Mouse (Mus musculus): ENCODE results near the gene Pcdh18. TPM values are rescaled to one million over a fixed set of nuclear protein-coding genes. Genes with fewer than 3 reads are reported as not detected.

Pcdh18 gene
- polyA plus RNA-seq, 1 experiment from 2014 or later = 46.2 TPM

GRCm38 (mm10) chr3:49755986-49756845 lies 909 bp downstream of the Pcdh18 start:
- 2% methylated on average over 36 of the region's 36 CpGs for WGBS
- Histone ChIP-seq H3K4me3 (ENCODE audit: low read length) (peak overlapping the region; percentile 75), H3K9me3 (ENCODE audit: low read length) (no peaks in the 10 kb centered on the region), H3K27me3 (ENCODE audit: insufficient read depth, low read length) (no peaks in the 10 kb centered on the region), H3K4me1 (ENCODE audit: insufficient read depth, low read length) (peaks cover 3% of the 10 kb centered on the region; the same call in 1 of the 2 replicates), H3K36me3 (ENCODE audit: insufficient read depth, low read length) (peaks cover 22% of the 10 kb centered on the region), H3K9ac (replicated peaks; ENCODE audit: low read length) (peak overlapping the region; percentile 89), H3K27ac (ENCODE audit: low read length) (peak overlapping the region; percentile 93), H3K4me2 (replicated peaks; ENCODE audit: low read depth, low read length) (peak overlapping the region; percentile 70)
- ATAC-seq (ENCODE audit: low FRiP score, low TSS enrichment) = no peak

GRCm38 (mm10) chr3:49752766-49753165 lies 4.4 kb downstream of the Pcdh18 start:
- H3K4me1 ChIP-seq (ENCODE audit: insufficient read depth, low read length) = no peaks in the 10 kb centered on the region
- ATAC-seq (ENCODE audit: low FRiP score, low TSS enrichment) = no peak
- no peaks in the 10 kb centered on the region for H3K9me3 ChIP-seq (ENCODE audit: low read length)
- peak overlapping the region; percentile 70 for H3K4me2 ChIP-seq (replicated peaks; ENCODE audit: low read depth, low read length)
- H3K36me3 ChIP-seq (ENCODE audit: insufficient read depth, low read length) = peaks cover 46% of the 10 kb centered on the region
- H3K27me3 ChIP-seq (ENCODE audit: insufficient read depth, low read length) = no peaks in the 10 kb centered on the region
- H3K27ac ChIP-seq (ENCODE audit: low read length) = no peak overlapping the region
- H3K4me3 ChIP-seq (ENCODE audit: low read length) = peak overlapping the region; percentile 75
- WGBS = 85% methylated on average over 4 of the region's 4 CpGs
- H3K9ac ChIP-seq (replicated peaks; ENCODE audit: low read length) = peak overlapping the region; percentile 59

DNA sequence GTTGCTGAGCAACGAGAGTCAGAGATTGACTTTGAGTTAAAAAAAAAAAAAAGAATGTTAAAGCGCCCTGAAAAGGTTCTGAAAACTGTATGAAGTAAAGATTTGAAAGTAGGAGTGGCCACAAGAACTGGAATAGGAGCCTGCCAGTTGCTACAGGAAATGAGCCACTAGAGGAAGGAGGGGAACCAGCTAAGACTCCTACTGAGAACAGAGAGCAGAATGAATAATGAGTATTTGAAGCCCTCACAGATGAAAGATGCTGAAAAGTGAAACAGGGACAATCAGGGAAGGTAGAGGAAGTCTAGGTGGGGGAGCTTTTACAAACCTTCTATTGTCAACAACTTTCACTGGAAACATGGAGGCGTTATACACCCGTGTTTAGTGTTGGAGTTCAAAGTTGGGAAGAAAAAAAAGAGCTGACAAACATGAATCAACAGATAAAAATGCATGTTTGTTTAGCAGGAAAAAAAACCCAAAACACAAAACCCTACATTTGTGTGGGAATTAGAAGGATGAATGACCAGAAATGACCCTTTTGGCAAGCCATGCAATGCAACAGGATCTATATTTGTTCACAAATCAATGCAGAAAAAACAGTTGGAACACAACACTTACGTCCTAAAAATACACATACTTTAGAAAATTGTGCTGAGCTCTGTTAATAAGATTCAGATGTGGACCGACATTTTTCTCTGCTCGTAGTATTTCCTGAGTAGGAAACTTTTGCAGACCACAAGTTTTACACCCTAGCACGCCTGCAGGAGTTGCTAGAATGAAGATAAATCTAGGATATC lies 7.4 kb downstream of the Pcdh18 start:
- H3K36me3 ChIP-seq (ENCODE audit: insufficient read depth, low read length) = peaks cover 58% of the 10 kb centered on the region
- no peak overlapping the region for H3K27ac ChIP-seq (ENCODE audit: low read length)
- WGBS = 57% methylated on average over 8 of the region's 8 CpGs
- no peak overlapping the region for H3K9ac ChIP-seq (replicated peaks; ENCODE audit: low read length)
- H3K4me1 ChIP-seq (ENCODE audit: insufficient read depth, low read length) = no peaks in the 10 kb centered on the region
- no peaks in the 10 kb centered on the region for H3K9me3 ChIP-seq (ENCODE audit: low read length)
- H3K4me2 ChIP-seq (replicated peaks; ENCODE audit: low read depth, low read length) = no peak overlapping the region
- no peaks in the 10 kb centered on the region for H3K27me3 ChIP-seq (ENCODE audit: insufficient read depth, low read length)
- no peak for ATAC-seq (ENCODE audit: low FRiP score, low TSS enrichment)
- H3K4me3 ChIP-seq (ENCODE audit: low read length) = no peak overlapping the region

GRCm38 (mm10) chr3:49748054-49748453 lies 9.1 kb downstream of the Pcdh18 start:
- Histone ChIP-seq H3K27me3 (ENCODE audit: insufficient read depth, low read length) (no peaks in the 10 kb centered on the region), H3K4me3 (ENCODE audit: low read length) (no peak overlapping the region), H3K36me3 (ENCODE audit: insufficient read depth, low read length) (peaks cover 65% of the 10 kb centered on the region), H3K9me3 (ENCODE audit: low read length) (no peaks in the 10 kb centered on the region), H3K9ac (replicated peaks; ENCODE audit: low read length) (no peak overlapping the region), H3K4me2 (replicated peaks; ENCODE audit: low read depth, low read length) (no peak overlapping the region), H3K27ac (ENCODE audit: low read length) (no peak overlapping the region), H3K4me1 (ENCODE audit: insufficient read depth, low read length) (no peaks in the 10 kb centered on the region)
- 89% methylated on average over 1 of the region's 1 CpGs for WGBS
- no peak for ATAC-seq (ENCODE audit: low FRiP score, low TSS enrichment)

DNA sequence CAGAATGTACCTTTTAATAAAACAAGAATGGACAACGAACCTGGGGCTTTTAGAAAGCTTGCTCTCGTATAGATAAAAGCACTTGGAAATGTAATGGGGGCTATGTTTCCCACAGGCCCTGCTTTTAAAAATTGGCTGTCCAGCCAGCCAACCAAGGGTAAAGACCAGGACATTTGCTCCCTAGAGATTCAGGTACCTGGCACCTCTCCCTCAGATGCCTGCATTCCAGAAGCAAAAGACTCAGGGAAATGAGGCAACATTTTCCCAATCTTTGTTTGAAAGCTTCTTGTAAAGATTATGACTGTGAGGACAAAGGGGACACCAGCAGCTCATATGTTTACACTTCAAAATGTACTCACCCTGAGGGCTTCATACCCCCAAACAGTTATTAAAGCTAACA lies 18.1 kb downstream of the Pcdh18 start:
- no peak for ATAC-seq (ENCODE audit: low FRiP score, low TSS enrichment)
- no peaks in the 10 kb centered on the region for H3K4me1 ChIP-seq (ENCODE audit: insufficient read depth, low read length)
- 82% methylated on average over 2 of the region's 2 CpGs for WGBS

GRCm38 (mm10) chr3:49738531-49738930 lies 18.6 kb downstream of the Pcdh18 start:
- no peaks in the 10 kb centered on the region for H3K27me3 ChIP-seq (ENCODE audit: insufficient read depth, low read length)
- H3K9me3 ChIP-seq (ENCODE audit: low read length) = no peaks in the 10 kb centered on the region
- peaks cover 4% of the 10 kb centered on the region for H3K36me3 ChIP-seq (ENCODE audit: insufficient read depth, low read length)
- H3K4me1 ChIP-seq (ENCODE audit: insufficient read depth, low read length) = no peaks in the 10 kb centered on the region
- H3K9ac ChIP-seq (replicated peaks; ENCODE audit: low read length) = no peak overlapping the region
- no peak for ATAC-seq (ENCODE audit: low FRiP score, low TSS enrichment)
- H3K4me2 ChIP-seq (replicated peaks; ENCODE audit: low read depth, low read length) = no peak overlapping the region
- H3K4me3 ChIP-seq (ENCODE audit: low read length) = no peak overlapping the region
- no peak overlapping the region for H3K27ac ChIP-seq (ENCODE audit: low read length)

More for the DNA sequence above, 18.1 kb downstream of the Pcdh18 start:
- H3K27ac ChIP-seq (ENCODE audit: low read length) = no peak overlapping the region
- no peak overlapping the region for H3K4me3 ChIP-seq (ENCODE audit: low read length)
- H3K27me3 ChIP-seq (ENCODE audit: insufficient read depth, low read length) = no peaks in the 10 kb centered on the region
- no peaks in the 10 kb centered on the region for H3K9me3 ChIP-seq (ENCODE audit: low read length)
- H3K9ac ChIP-seq (replicated peaks; ENCODE audit: low read length) = no peak overlapping the region
- no peak overlapping the region for H3K4me2 ChIP-seq (replicated peaks; ENCODE audit: low read depth, low read length)
- peaks cover 8% of the 10 kb centered on the region for H3K36me3 ChIP-seq (ENCODE audit: insufficient read depth, low read length)

GRCm38 (mm10) chr3:49706503-49706902 lies 50.6 kb downstream of the Pcdh18 start:
- Histone ChIP-seq H3K9me3 (ENCODE audit: low read length) (no peaks in the 10 kb centered on the region), H3K4me2 (replicated peaks; ENCODE audit: low read depth, low read length) (no peak overlapping the region), H3K4me3 (ENCODE audit: low read length) (no peak overlapping the region), H3K27ac (ENCODE audit: low read length) (no peak overlapping the region), H3K9ac (replicated peaks; ENCODE audit: low read length) (no peak overlapping the region), H3K36me3 (ENCODE audit: insufficient read depth, low read length) (no peaks in the 10 kb centered on the region), H3K4me1 (ENCODE audit: insufficient read depth, low read length) (no peaks in the 10 kb centered on the region), H3K27me3 (ENCODE audit: insufficient read depth, low read length) (no peaks in the 10 kb centered on the region)
- WGBS = 83% methylated on average over 2 of the region's 2 CpGs
- ATAC-seq (ENCODE audit: low FRiP score, low TSS enrichment) = no peak

GRCm38 (mm10) chr3:49699951-49700350 lies 57.2 kb downstream of the Pcdh18 start:
- no peaks in the 10 kb centered on the region for H3K9me3 ChIP-seq (ENCODE audit: low read length)
- 39% methylated on average over 2 of the region's 2 CpGs for WGBS
- no peaks in the 10 kb centered on the region for H3K4me1 ChIP-seq (ENCODE audit: insufficient read depth, low read length)
- no peak for ATAC-seq (ENCODE audit: low FRiP score, low TSS enrichment)
- no peak overlapping the region for H3K9ac ChIP-seq (replicated peaks; ENCODE audit: low read length)
- no peak overlapping the region for H3K4me3 ChIP-seq (ENCODE audit: low read length)
- no peak overlapping the region for H3K27ac ChIP-seq (ENCODE audit: low read length)
- H3K4me2 ChIP-seq (replicated peaks; ENCODE audit: low read depth, low read length) = no peak overlapping the region
- no peaks in the 10 kb centered on the region for H3K36me3 ChIP-seq (ENCODE audit: insufficient read depth, low read length)
- no peaks in the 10 kb centered on the region for H3K27me3 ChIP-seq (ENCODE audit: insufficient read depth, low read length)
